Mouse (Mus musculus) gonadal fat pad, adult 2 months (tissue): ENCODE measurements around the gene Agpat4. TPM values are rescaled to one million over a fixed set of nuclear protein-coding genes. Genes with fewer than 3 reads are reported as not detected.

Source experiments
- polyA plus RNA-seq: library from polyadenylated mRNA; depleted of rRNA; stranded (reverse); fragments of >200 nt; gene quantifications from 2 replicates; pipeline ENCODE4 v1.2.3, GENCODE M21; 2012; rRNA removed

The Agpat4 gene
- polyA plus RNA-seq, 1 experiment: 9.4 TPM

Other genes with a start within 250 kb of the Agpat4 start
- gene Map3k4, start 200.1 kb downstream of the Agpat4 start, polyA plus RNA-seq: 12.7 and 17.6 TPM in 2 replicates